Mouse (Mus musculus): ENCODE results near the gene Zfp648. TPM values are rescaled to one million over a fixed set of nuclear protein-coding genes. Genes with fewer than 3 reads are reported as not detected.

The Zfp648 gene
- total and polyA plus RNA-seq, 2 experiments from 2014 or later: not detected

GRCm38 (mm10) chr1:154251186-154251585 lies 50.2 kb downstream of the Zfp648 start:
- no peak overlapping the region for H3K4me3 ChIP-seq (ENCODE audit: low read depth, low read length)
- 60% methylated on average over 2 of the region's 2 CpGs for WGBS
- no peak overlapping the region for H3K4me2 ChIP-seq (ENCODE audit: low read depth, low read length)
- TF ChIP-seq EP300 (IDR thresholded peaks at IDR 0.05; ENCODE audit: low read depth): no peak
- TF ChIP-seq CTCF (IDR thresholded peaks at IDR 0.05; ENCODE audit: low read depth): no peak
- no peak for ATAC-seq (ENCODE audit: insufficient read depth, low read depth)
- H3K27me3 ChIP-seq (ENCODE audit: control insufficient read depth, insufficient read depth, low read length): no peaks in the 10 kb centered on the region
- no peaks in the 10 kb centered on the region for H3K36me3 ChIP-seq (replicated peaks; ENCODE audit: control insufficient read depth, insufficient read depth, low read length)
- H3K27ac ChIP-seq (ENCODE audit: low read depth): no peak overlapping the region
- H3K9ac ChIP-seq (replicated peaks; ENCODE audit: low read depth, low read length): no peak overlapping the region
- no peaks in the 10 kb centered on the region for H3K4me1 ChIP-seq (ENCODE audit: control insufficient read depth, insufficient read depth)
- H3K9me3 ChIP-seq (replicated peaks; ENCODE audit: control insufficient read depth, low read length): no peaks in the 10 kb centered on the region
- no peak for DNase-seq (ENCODE audit: low spot score)

- no peak overlapping the region for H3K27ac ChIP-seq (ENCODE audit: low read depth)
- H3K27me3 ChIP-seq (ENCODE audit: control insufficient read depth, insufficient read depth, low read length): no peaks in the 10 kb centered on the region
- no peak overlapping the region for H3K4me2 ChIP-seq (ENCODE audit: low read depth, low read length)
- H3K9me3 ChIP-seq (replicated peaks; ENCODE audit: control insufficient read depth, low read length): no peaks in the 10 kb centered on the region
- no peak overlapping the region for H3K4me3 ChIP-seq (ENCODE audit: low read depth, low read length)
- ATAC-seq (ENCODE audit: insufficient read depth, low read depth) (no peak), DNase-seq (ENCODE audit: low spot score) (no peak)
- H3K36me3 ChIP-seq (replicated peaks; ENCODE audit: control insufficient read depth, insufficient read depth, low read length): no peaks in the 10 kb centered on the region
- no peaks in the 10 kb centered on the region for H3K4me1 ChIP-seq (ENCODE audit: control insufficient read depth, insufficient read depth)
- no peak for TF ChIP-seq CTCF (IDR thresholded peaks at IDR 0.05; ENCODE audit: low read depth)
- no peak for TF ChIP-seq EP300 (IDR thresholded peaks at IDR 0.05; ENCODE audit: low read depth)
- H3K9ac ChIP-seq (replicated peaks; ENCODE audit: low read depth, low read length): no peak overlapping the region
- 48% methylated on average over 5 of the region's 5 CpGs for WGBS
Measured at GRCm38 (mm10) chr1:154252739-154253138, 51.8 kb downstream of the Zfp648 start.

Measured in heart, postnatal 0 days (tissue).